Mouse (Mus musculus): Measurements from ENCODE around the gene Slc19a2.

DNA sequence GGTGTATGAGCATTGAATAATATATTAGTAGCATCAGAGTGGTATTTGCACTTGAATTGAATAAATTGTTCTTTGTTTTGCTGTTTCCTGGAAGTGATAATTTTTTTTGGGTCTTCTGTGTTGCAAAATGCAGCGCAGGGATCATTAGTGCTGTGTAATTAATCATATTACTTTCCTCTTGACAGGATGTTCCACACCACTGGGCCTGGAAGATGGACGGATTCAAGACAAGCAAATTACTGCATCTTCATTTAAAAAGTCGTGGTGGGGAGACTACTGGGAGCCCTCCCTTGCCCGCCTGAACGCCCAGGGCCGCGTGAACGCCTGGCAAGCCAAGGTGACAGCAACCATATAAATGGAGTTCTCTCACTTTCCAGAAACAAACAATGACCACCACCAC, 34.7 kb upstream of the Slc19a2 start:
- TF ChIP-seq CTCF (conservative IDR thresholded peaks at IDR 0.05; ENCODE audit: low read length) (no peak), POU5F1 (IDR thresholded peaks at IDR 0.05; ENCODE audit: borderline replicate concordance, low read length) (no peak), NANOG (IDR thresholded peaks at IDR 0.05; ENCODE audit: borderline replicate concordance, low read length) (no peak)

All from E14TG2a.4 (cell line).